Mouse (Mus musculus) kidney, adult 10 weeks (tissue): ENCODE results near the gene 2300002M23Rik. TPM values are rescaled to one million over a fixed set of nuclear protein-coding genes. Genes with fewer than 3 reads are reported as not detected.

ENCODE experiments used
- polyA plus RNA-seq: library from polyadenylated mRNA; stranded (reverse); fragments of 350-450 nt; fragmentation: Illumina TruSeq; extraction: RNeasy Lipid Tissue Mini Kit (QIAGEN cat#74804); gene quantifications from one replicate; pipeline ENCODE4 v1.2.3, GENCODE M21; 2014; ENCODE audit warnings: low read depth, low replicate concordance

2300002M23Rik gene
- not detected for polyA plus RNA-seq

GRCm38 (mm10) chr17:35567150-35567549 is at the start of gene 2300002M23Rik:
TSS of gene 2300002M23Rik (plus strand) at chr17:35567450.

GRCm38 (mm10) chr17:35532901-35533300 is 34.3 kb upstream of the 2300002M23Rik start, which contains the start of gene Psors1c2:
TSS of gene Psors1c2 (plus strand) at chr17:35533201.

GRCm38 (mm10) chr17:35551881-35552414 is 15.3 kb upstream of the 2300002M23Rik start, which contains the start of gene Cdsn:
TSS of gene Cdsn (plus strand) at chr17:35552128.

GRCm38 (mm10) chr17:35601249-35601648 is 34.0 kb downstream of the 2300002M23Rik start, which contains the start of gene Sfta2:
TSS of gene Sfta2 (plus strand) at chr17:35601549.

Other genes starting within 250 kb of the 2300002M23Rik start
- gene H2-Q1, start 247.0 kb upstream of the 2300002M23Rik start, polyA plus RNA-seq: 0.28 TPM
- 4.2 TPM for gene H2-Q2, start 225.2 kb upstream of the 2300002M23Rik start, polyA plus RNA-seq
- gene H2-Q4, start 187.8 kb upstream of the 2300002M23Rik start, polyA plus RNA-seq: 13.7 TPM
- gene H2-Q6, start 142.6 kb upstream of the 2300002M23Rik start, polyA plus RNA-seq: 21.9 TPM
- 4.7 TPM for gene H2-Q7, start 128.3 kb upstream of the 2300002M23Rik start, polyA plus RNA-seq
- gene H2-Q10, start 97.4 kb upstream of the 2300002M23Rik start, polyA plus RNA-seq: 0.44 TPM
- not detected for gene Pou5f1, start 61.4 kb upstream of the 2300002M23Rik start, polyA plus RNA-seq
- 1.1 TPM for gene Tcf19, start 50.6 kb upstream of the 2300002M23Rik start, polyA plus RNA-seq
- 0.85 TPM for gene Cchcr1, start 50.4 kb upstream of the 2300002M23Rik start, polyA plus RNA-seq
- not detected for gene Psors1c2, start 34.2 kb upstream of the 2300002M23Rik start, polyA plus RNA-seq
- gene Cdsn, start 15.3 kb upstream of the 2300002M23Rik start, polyA plus RNA-seq: not detected
- gene Sfta2, start 34.1 kb downstream of the 2300002M23Rik start, polyA plus RNA-seq: not detected
- not detected for gene Gm9573, start 59.2 kb downstream of the 2300002M23Rik start, polyA plus RNA-seq
- not detected for gene Mucl3, start 76.2 kb downstream of the 2300002M23Rik start, polyA plus RNA-seq
- 1.1 TPM for gene Vars2, start 100.1 kb downstream of the 2300002M23Rik start, polyA plus RNA-seq
- 1.7 TPM for gene Gtf2h4, start 106.3 kb downstream of the 2300002M23Rik start, polyA plus RNA-seq
- 7.2 TPM for gene Ddr1, start 137.2 kb downstream of the 2300002M23Rik start, polyA plus RNA-seq